1 mouse cellular context compared by ENCODE assay signal in the genomic region with DNA sequence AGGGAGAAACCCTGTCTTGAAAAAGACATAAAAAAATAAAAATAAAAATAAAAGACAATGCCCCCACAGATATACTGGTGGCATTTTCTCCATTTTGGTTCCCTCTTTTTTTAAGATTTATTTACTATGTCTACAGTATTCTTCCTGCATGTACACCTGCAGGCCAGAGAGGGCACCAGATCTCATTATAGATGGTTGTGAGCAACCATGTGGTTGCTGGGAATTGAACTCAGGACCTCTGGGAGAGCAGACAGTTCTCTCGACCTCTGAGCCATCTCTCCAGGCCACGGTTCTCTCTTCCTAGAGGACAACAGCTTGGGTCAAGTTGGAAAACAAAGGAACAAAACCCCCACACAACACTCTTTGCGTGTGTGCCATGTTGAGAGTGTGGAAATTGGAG.
TF ChIP-seq lines count a peak whose summit lies in the region.

No protein-coding gene starts in this region.

TF ChIP-seq in MEL, 35 proteins besides CTCF, POLR2A, EP300 and RAD21 (continued from another document):
- TF ChIP-seq USF2 (IDR thresholded peaks at IDR 0.05; ENCODE audit: borderline replicate concordance in 1 of 2, insufficient read depth in 1 of 2, low read depth in 1 of 2, low read length in 2 of 2): no peak
